Mouse (Mus musculus): ENCODE measurements at regions not wholly inside any gene's neighbourhood (a gene's known extent, or its start where the extent isn't known, plus 50 kb on each side); places are given as distances from the start of the nearest gene placed in this dataset.

DNA sequence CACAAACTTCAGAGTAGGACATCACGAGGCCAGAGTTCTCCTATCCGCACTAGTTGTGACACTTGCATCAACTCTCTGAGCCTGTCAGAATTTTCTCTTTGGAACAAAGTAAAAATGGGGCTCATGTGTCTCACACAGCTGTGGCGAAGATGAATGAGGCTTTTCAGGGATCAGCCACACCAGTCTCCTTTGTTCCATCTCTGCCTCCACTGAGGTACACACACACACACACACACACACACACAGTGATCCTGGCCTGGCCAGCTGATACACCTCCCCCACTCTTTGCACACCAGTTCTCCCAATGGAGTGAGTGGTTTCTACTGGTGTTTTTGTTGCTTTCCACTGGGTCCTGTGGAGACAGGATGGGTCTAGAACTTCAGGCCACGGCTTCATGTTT lies 105.9 kb upstream of the D7Ertd443e start:
- TF ChIP-seq CHD2 (IDR thresholded peaks at IDR 0.05; ENCODE audit: low read depth, low read length) (no peak), ZNF384 (IDR thresholded peaks at IDR 0.05; ENCODE audit: low read depth, low read length) (no peak), ZC3H11A (IDR thresholded peaks at IDR 0.05; ENCODE audit: borderline replicate concordance, low read depth, low read length) (no peak), HCFC1 (IDR thresholded peaks at IDR 0.05; ENCODE audit: borderline replicate concordance, insufficient read depth, low read length) (no peak), MAFK (IDR thresholded peaks at IDR 0.05; ENCODE audit: insufficient read depth, low read depth, low read length) (no peak)
- in situ Hi-C loops (cut with MboI; ENCODE audit: low sequenced_read_pairs in 2 of 2, unreplicated experiment in 2 of 2) = no loop called here

DNA sequence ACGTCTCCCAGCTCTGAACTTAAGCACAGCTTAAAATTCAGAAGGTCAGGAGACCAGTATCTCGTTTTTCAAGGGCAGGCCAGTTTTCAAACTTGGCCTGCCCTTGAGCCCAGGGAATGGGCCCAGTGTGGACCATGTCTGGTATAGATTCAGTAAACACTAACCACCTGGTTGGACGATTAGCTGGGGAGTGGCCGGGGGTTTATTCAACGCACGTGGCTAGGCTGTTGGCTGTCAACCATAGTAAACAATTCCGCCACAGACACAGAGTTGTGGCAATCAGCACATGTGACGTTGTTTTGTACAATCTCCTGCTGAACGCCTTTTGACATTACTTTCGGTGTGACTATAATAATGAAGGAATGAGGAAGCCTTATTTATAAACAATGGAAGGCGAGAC lies 111.8 kb upstream of the D7Ertd443e start:
- Histone ChIP-seq H3K27ac (ENCODE audit: insufficient read depth, low read depth, low read length, poor library complexity, severe bottlenecking) (no peak overlapping the region), H3K36me3 (ENCODE audit: control insufficient read depth, insufficient read depth, low read length, poor library complexity, severe bottlenecking) (no peaks in the 10 kb centered on the region), H3K4me1 (ENCODE audit: control insufficient read depth in 2 of 2, insufficient read depth in 2 of 2, low read length in 2 of 2, poor library complexity in 1 of 2) (peaks cover 0 to 6% of the 10 kb centered on the region in 2 experiments; a peak in 1 of 4 replicates), H3K9me3 (ENCODE audit: control insufficient read depth, insufficient read depth, low read depth, low read length) (no peaks in the 10 kb centered on the region), H3K9ac (ENCODE audit: insufficient read depth, low read depth, low read length, poor library complexity, severe bottlenecking) (no peak overlapping the region), H3K4me3 (ENCODE audit: insufficient read depth in 1 of 2, low read depth in 1 of 2, low read length in 2 of 2, poor library complexity in 1 of 2, severe bottlenecking in 1 of 2) (no peak overlapping the region)
- in situ Hi-C loops (cut with MboI; ENCODE audit: low sequenced_read_pairs in 2 of 2, unreplicated experiment in 2 of 2) = no loop called here
- DNase-seq (ENCODE audit: low read depth, low spot score) = no peak
- TF ChIP-seq MAFK (IDR thresholded peaks at IDR 0.05; ENCODE audit: insufficient read depth, low read depth, low read length) = no peak
- TF ChIP-seq CHD2 (IDR thresholded peaks at IDR 0.05; ENCODE audit: low read depth, low read length) = no peak
- no peak for TF ChIP-seq ZNF384 (IDR thresholded peaks at IDR 0.05; ENCODE audit: low read depth, low read length)
- TF ChIP-seq HCFC1 (IDR thresholded peaks at IDR 0.05; ENCODE audit: borderline replicate concordance, insufficient read depth, low read length) = no peak
- no peak for TF ChIP-seq ZC3H11A (IDR thresholded peaks at IDR 0.05; ENCODE audit: borderline replicate concordance, low read depth, low read length)

More for the DNA sequence above, 105.9 kb upstream of the D7Ertd443e start:
- H3K9me3 ChIP-seq (ENCODE audit: control insufficient read depth, insufficient read depth, low read depth, low read length) = no peaks in the 10 kb centered on the region
- H3K4me3 ChIP-seq (ENCODE audit: insufficient read depth in 1 of 2, low read depth in 1 of 2, low read length in 2 of 2, poor library complexity in 1 of 2, severe bottlenecking in 1 of 2) = no peak overlapping the region
- no peaks in the 10 kb centered on the region for H3K4me1 ChIP-seq (ENCODE audit: control insufficient read depth in 2 of 2, insufficient read depth in 2 of 2, low read length in 2 of 2, poor library complexity in 1 of 2)
- H3K9ac ChIP-seq (ENCODE audit: insufficient read depth, low read depth, low read length, poor library complexity, severe bottlenecking) = no peak overlapping the region
- no peak for DNase-seq (ENCODE audit: low read depth, low spot score)
- H3K27ac ChIP-seq (ENCODE audit: insufficient read depth, low read depth, low read length, poor library complexity, severe bottlenecking) = no peak overlapping the region
- no peaks in the 10 kb centered on the region for H3K36me3 ChIP-seq (ENCODE audit: control insufficient read depth, insufficient read depth, low read length, poor library complexity, severe bottlenecking)

DNA sequence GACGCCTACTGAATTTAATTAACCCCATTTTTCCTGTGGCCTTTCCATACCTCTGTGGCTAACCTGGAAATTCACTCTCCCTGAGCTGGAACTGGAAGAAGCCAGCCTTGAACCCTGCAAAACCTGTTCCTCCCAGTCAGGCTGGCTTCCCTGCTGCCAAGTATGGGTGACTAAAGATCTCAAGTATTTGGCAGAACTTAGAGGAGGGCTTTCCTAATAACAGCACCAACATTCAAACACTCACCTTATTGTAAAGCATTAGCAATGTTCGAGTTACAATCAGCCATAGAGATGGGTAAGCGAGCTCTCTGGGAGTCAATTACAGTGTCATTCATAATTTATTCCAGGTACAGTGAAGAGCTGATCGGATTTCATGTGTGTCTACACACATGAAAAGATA lies 112.4 kb upstream of the D7Ertd443e start:
- no peaks in the 10 kb centered on the region for H3K9me3 ChIP-seq (ENCODE audit: control insufficient read depth, insufficient read depth, low read depth, low read length)
- no peak for DNase-seq (ENCODE audit: low read depth, low spot score)
- no peaks in the 10 kb centered on the region for H3K36me3 ChIP-seq (ENCODE audit: control insufficient read depth, insufficient read depth, low read length, poor library complexity, severe bottlenecking)
- H3K9ac ChIP-seq (ENCODE audit: insufficient read depth, low read depth, low read length, poor library complexity, severe bottlenecking) = no peak overlapping the region
- TF ChIP-seq CHD2 (IDR thresholded peaks at IDR 0.05; ENCODE audit: low read depth, low read length) (no peak), HCFC1 (IDR thresholded peaks at IDR 0.05; ENCODE audit: borderline replicate concordance, insufficient read depth, low read length) (no peak), MAFK (IDR thresholded peaks at IDR 0.05; ENCODE audit: insufficient read depth, low read depth, low read length) (no peak), ZNF384 (IDR thresholded peaks at IDR 0.05; ENCODE audit: low read depth, low read length) (no peak)
- in situ Hi-C loops (cut with MboI; ENCODE audit: low sequenced_read_pairs in 2 of 2, unreplicated experiment in 2 of 2) = no loop called here
- no peak overlapping the region for H3K27ac ChIP-seq (ENCODE audit: insufficient read depth, low read depth, low read length, poor library complexity, severe bottlenecking)
- no peak overlapping the region for H3K4me3 ChIP-seq (ENCODE audit: insufficient read depth in 1 of 2, low read depth in 1 of 2, low read length in 2 of 2, poor library complexity in 1 of 2, severe bottlenecking in 1 of 2)
- H3K4me1 ChIP-seq (ENCODE audit: control insufficient read depth in 2 of 2, insufficient read depth in 2 of 2, low read length in 2 of 2, poor library complexity in 1 of 2) = peaks cover 0 to 6% of the 10 kb centered on the region in 2 experiments; a peak in 1 of 4 replicates

DNA sequence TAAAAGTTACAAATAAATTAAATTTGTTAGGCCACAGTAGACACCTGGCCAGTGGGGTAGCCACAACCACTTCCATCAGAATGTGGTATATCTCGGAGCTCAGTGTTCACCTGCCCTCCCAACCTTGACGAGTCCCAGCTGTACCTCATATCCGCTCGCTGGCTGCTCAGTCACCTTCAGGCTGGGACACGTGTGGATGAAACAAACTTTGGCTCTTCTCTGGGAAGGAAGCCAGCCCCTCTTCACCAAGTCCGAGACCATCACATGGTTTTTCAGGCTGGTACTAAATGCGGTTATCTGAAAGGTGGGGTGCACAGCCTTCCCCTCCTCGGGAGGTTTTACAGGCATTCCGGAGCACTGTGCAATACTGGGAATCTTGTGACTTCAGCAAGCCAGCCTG lies 113.3 kb upstream of the D7Ertd443e start:
- DNase-seq (ENCODE audit: low read depth, low spot score) = no peak

DNA sequence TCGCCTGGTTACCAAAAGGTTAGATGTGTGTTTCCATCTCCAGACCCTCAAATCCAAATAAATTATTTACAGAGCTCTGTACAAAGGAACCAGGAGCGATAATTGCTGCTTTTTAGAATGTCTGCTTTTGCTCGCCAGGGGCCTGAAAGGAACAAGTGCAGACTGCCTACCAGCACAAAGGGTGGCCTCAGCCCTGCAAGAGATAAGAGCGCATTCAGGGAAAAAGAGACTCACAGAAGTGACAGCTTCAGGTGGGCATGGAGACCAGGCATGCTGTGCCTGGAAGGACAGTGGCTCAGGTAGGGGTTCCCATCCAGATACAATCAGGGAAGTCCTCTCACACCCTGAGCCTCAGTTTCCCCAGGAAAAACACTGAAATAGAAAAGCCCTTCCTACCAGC lies 114.0 kb upstream of the D7Ertd443e start:
- Histone ChIP-seq H3K36me3 (ENCODE audit: control insufficient read depth, insufficient read depth, low read length, poor library complexity, severe bottlenecking) (no peaks in the 10 kb centered on the region), H3K4me3 (ENCODE audit: insufficient read depth in 1 of 2, low read depth in 1 of 2, low read length in 2 of 2, poor library complexity in 1 of 2, severe bottlenecking in 1 of 2) (no peak overlapping the region), H3K9me3 (ENCODE audit: control insufficient read depth, insufficient read depth, low read depth, low read length) (no peaks in the 10 kb centered on the region), H3K9ac (ENCODE audit: insufficient read depth, low read depth, low read length, poor library complexity, severe bottlenecking) (no peak overlapping the region), H3K4me1 (ENCODE audit: control insufficient read depth in 2 of 2, insufficient read depth in 2 of 2, low read length in 2 of 2, poor library complexity in 1 of 2) (peaks cover 0 to 6% of the 10 kb centered on the region in 2 experiments; a peak in 1 of 4 replicates), H3K27ac (ENCODE audit: insufficient read depth, low read depth, low read length, poor library complexity, severe bottlenecking) (no peak overlapping the region)
- in situ Hi-C loops (cut with MboI; ENCODE audit: low sequenced_read_pairs in 2 of 2, unreplicated experiment in 2 of 2) = no loop called here
- TF ChIP-seq ZC3H11A (IDR thresholded peaks at IDR 0.05; ENCODE audit: borderline replicate concordance, low read depth, low read length) (no peak), HCFC1 (IDR thresholded peaks at IDR 0.05; ENCODE audit: borderline replicate concordance, insufficient read depth, low read length) (no peak), MAFK (IDR thresholded peaks at IDR 0.05; ENCODE audit: insufficient read depth, low read depth, low read length) (no peak), ZNF384 (IDR thresholded peaks at IDR 0.05; ENCODE audit: low read depth, low read length) (no peak), CHD2 (IDR thresholded peaks at IDR 0.05; ENCODE audit: low read depth, low read length) (no peak)
- DNase-seq (ENCODE audit: low read depth, low spot score) = no peak

More for the DNA sequence above, 113.3 kb upstream of the D7Ertd443e start:
- H3K9me3 ChIP-seq (ENCODE audit: control insufficient read depth, insufficient read depth, low read depth, low read length) = no peaks in the 10 kb centered on the region
- no peak overlapping the region for H3K9ac ChIP-seq (ENCODE audit: insufficient read depth, low read depth, low read length, poor library complexity, severe bottlenecking)
- peaks cover 0 to 6% of the 10 kb centered on the region in 2 experiments; a peak in 1 of 4 replicates for H3K4me1 ChIP-seq (ENCODE audit: control insufficient read depth in 2 of 2, insufficient read depth in 2 of 2, low read length in 2 of 2, poor library complexity in 1 of 2)
- H3K4me3 ChIP-seq (ENCODE audit: insufficient read depth in 1 of 2, low read depth in 1 of 2, low read length in 2 of 2, poor library complexity in 1 of 2, severe bottlenecking in 1 of 2) = no peak overlapping the region
- no peak for TF ChIP-seq HCFC1 (IDR thresholded peaks at IDR 0.05; ENCODE audit: borderline replicate concordance, insufficient read depth, low read length)
- no peak for TF ChIP-seq ZNF384 (IDR thresholded peaks at IDR 0.05; ENCODE audit: low read depth, low read length)
- TF ChIP-seq ZC3H11A (IDR thresholded peaks at IDR 0.05; ENCODE audit: borderline replicate concordance, low read depth, low read length) = no peak
- no peak for TF ChIP-seq CHD2 (IDR thresholded peaks at IDR 0.05; ENCODE audit: low read depth, low read length)
- TF ChIP-seq MAFK (IDR thresholded peaks at IDR 0.05; ENCODE audit: insufficient read depth, low read depth, low read length) = no peak
- no peaks in the 10 kb centered on the region for H3K36me3 ChIP-seq (ENCODE audit: control insufficient read depth, insufficient read depth, low read length, poor library complexity, severe bottlenecking)
- in situ Hi-C loops (cut with MboI; ENCODE audit: low sequenced_read_pairs in 2 of 2, unreplicated experiment in 2 of 2) = no loop called here
- no peak overlapping the region for H3K27ac ChIP-seq (ENCODE audit: insufficient read depth, low read depth, low read length, poor library complexity, severe bottlenecking)

Data from ES-E14 (cell line).